ENCODE assay signal across 32 mouse cellular contexts in the genomic region with DNA sequence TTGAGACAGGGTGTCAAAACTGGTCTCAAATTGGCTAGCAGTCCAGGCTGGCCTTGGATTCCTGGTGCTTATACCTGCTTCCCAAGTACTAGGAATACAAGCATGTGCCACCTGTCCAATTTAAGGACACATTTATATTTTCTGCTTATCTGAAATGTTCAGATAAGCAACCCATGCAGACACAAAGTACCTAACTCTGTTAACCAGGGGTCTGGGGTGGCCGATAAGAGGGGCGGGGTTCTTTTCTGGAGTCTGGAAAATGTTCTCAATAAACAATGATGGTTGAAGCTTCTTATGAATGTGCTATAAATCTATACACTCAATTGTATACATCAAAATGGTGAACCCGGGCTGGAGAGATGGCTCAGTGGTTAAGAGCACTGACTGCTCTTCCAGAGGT. TPM values are rescaled to one million over a fixed set of nuclear protein-coding genes. Genes with fewer than 3 reads are reported as not detected.
DNase-seq lines count a peak whose midpoint lies in the region; ATAC-seq and TF ChIP-seq lines count a peak whose summit lies in the region.
"Had no signal": no experiment of that assay in that cellular context is flagged by ENCODE, and none has a peak within 500 bp of the region (broad histone marks: within the 10 kb centered on the region; RNA-seq: fewer than 3 reads in every experiment).

No protein-coding gene starts in this region.

- H3K4me2 ChIP-seq in liver, embryonic 14.5 days (ENCODE audit: low read depth), result peak overlapping the region; percentile 40
- no peak overlapping the region for H3K4me2 ChIP-seq in forebrain, embryonic 13.5 days
- H3K4me2 ChIP-seq: hindbrain, embryonic 12.5 days; kidney, embryonic 15.5 days; midbrain, embryonic 12.5 days had no signal

- no peaks in the 10 kb centered on the region for H3K9me3 ChIP-seq in liver, embryonic 14.5 days (ENCODE audit: control insufficient read depth, low read length)
- H3K9me3 ChIP-seq in forebrain, embryonic 13.5 days (replicated peaks), result no peaks in the 10 kb centered on the region
- H3K9me3 ChIP-seq: hindbrain, embryonic 12.5 days; kidney, embryonic 15.5 days had no signal

- no peaks in the 10 kb centered on the region for H3K36me3 ChIP-seq in liver, embryonic 14.5 days (replicated peaks; ENCODE audit: control insufficient read depth, insufficient read depth, low read depth)
- H3K36me3 ChIP-seq in forebrain, embryonic 13.5 days (ENCODE audit: poor library complexity, severe bottlenecking), result no peaks in the 10 kb centered on the region
- H3K36me3 ChIP-seq: hindbrain, embryonic 12.5 days; kidney, embryonic 15.5 days; midbrain, embryonic 12.5 days had no signal

- peak; percentile 52 for DNase-seq in c-Kit-negative CD71-positive TER-119-positive erythroid progenitor cells, embryonic 14.5 days (ENCODE audit: low read depth, low spot score)
- peak; percentile 71 to 81 (median 80) for DNase-seq in liver, embryonic 14.5 days (ENCODE audit: low read depth in 3 of 3, low spot score in 3 of 3)
- DNase-seq in yolk sac, embryonic 10.5 days (ENCODE audit: low spot score), result peak; percentile 12
- no peak for DNase-seq in layer of hippocampus, postnatal 25 days (ENCODE audit: extremely low spot score in 1 of 2, low spot score in 1 of 2)
- no peak for DNase-seq in gastrocnemius, postnatal 14 days
- DNase-seq: adrenal gland, postnatal 14 days; cerebellum, adult 18-20 months; cerebellum, postnatal 36 days; gastrocnemius, postnatal 10 days; heart, adult 18-20 months; kidney, adult 11 months; kidney, postnatal 4 days; lung, adult 18-20 months; lung, postnatal 10 days; right cerebral cortex, postnatal 14 days; spleen, adult 18-20 months; thymus, postnatal 25 days had no signal

- no peak for TF ChIP-seq CTCF in liver, embryonic 14.5 days (IDR thresholded peaks at IDR 0.05; ENCODE audit: low read depth)

- intact Hi-C loops in gastrocnemius, postnatal 14 days (cut with DNase I; ENCODE audit: low total_unique reads), result no loop called here

- H3K27ac ChIP-seq in liver, embryonic 14.5 days, result peak overlapping the region; percentile 52
- H3K27ac ChIP-seq in forebrain, embryonic 13.5 days, result no peak overlapping the region
- H3K27ac ChIP-seq: hindbrain, embryonic 12.5 days; kidney, embryonic 15.5 days; midbrain, embryonic 12.5 days had no signal

- H3K9ac ChIP-seq in liver, embryonic 14.5 days (replicated peaks), result no peak overlapping the region
- no peak overlapping the region for H3K9ac ChIP-seq in forebrain, embryonic 13.5 days
- H3K9ac ChIP-seq: hindbrain, embryonic 12.5 days; kidney, embryonic 15.5 days; midbrain, embryonic 12.5 days had no signal

- H3K27me3 ChIP-seq in liver, embryonic 14.5 days (ENCODE audit: control insufficient read depth, insufficient read depth, low read length), result no peaks in the 10 kb centered on the region
- H3K27me3 ChIP-seq in forebrain, embryonic 13.5 days, result no peaks in the 10 kb centered on the region
- H3K27me3 ChIP-seq: hindbrain, embryonic 12.5 days; kidney, embryonic 15.5 days; midbrain, embryonic 12.5 days had no signal

- H3K4me1 ChIP-seq in liver, embryonic 14.5 days (replicated peaks; ENCODE audit: control insufficient read depth in 2 of 2, insufficient read depth in 2 of 2, low read length in 1 of 2), result peaks cover 11 to 14% of the 10 kb centered on the region in 2 experiments
- H3K4me1 ChIP-seq in forebrain, embryonic 13.5 days, result no peaks in the 10 kb centered on the region
- H3K4me1 ChIP-seq: hindbrain, embryonic 12.5 days; kidney, embryonic 15.5 days; midbrain, embryonic 12.5 days had no signal

- peak; percentile 86 for TF ChIP-seq EP300 in liver, embryonic 14.5 days (IDR thresholded peaks at IDR 0.05; ENCODE audit: low read depth)

- 24% methylated on average over 3 of the region's 3 CpGs for WGBS in liver, embryonic 14.5 days (ENCODE audit: insufficient replicate concordance)
- 88% methylated on average over 3 of the region's 3 CpGs for WGBS in forebrain, embryonic 13.5 days

- H3K4me3 ChIP-seq in liver, embryonic 14.5 days (ENCODE audit: insufficient read depth in 1 of 2, low read depth in 2 of 2, low read length in 2 of 2), result no peak overlapping the region
- H3K4me3 ChIP-seq in forebrain, embryonic 13.5 days, result no peak overlapping the region
- H3K4me3 ChIP-seq: hindbrain, embryonic 12.5 days; kidney, embryonic 15.5 days; midbrain, embryonic 12.5 days had no signal

- peak; percentile 72 for ATAC-seq in erythroblast, adult 5-6 weeks (replicated peaks; ENCODE audit: low FRiP score, poor library complexity, severe bottlenecking)
- ATAC-seq in liver, embryonic 14.5 days (ENCODE audit: insufficient read depth), result peak; percentile 93
- ATAC-seq in forebrain, embryonic 13.5 days, result no peak
- ATAC-seq: forebrain, embryonic 16.5 days had no signal

RNA-seq across cellular contexts. Expression of a gene that starts 19.8 kb away (rescaled TPM):
- total RNA-seq in erythroblast, adult 5-6 weeks (2015; ENCODE audit: low replicate concordance), result not detected in 2 replicates
- total RNA-seq in erythroblast, adult 5-6 weeks (2017; ENCODE audit: low replicate concordance), result not detected in 2 replicates
- polyA plus RNA-seq in liver, embryonic 14.5 days (2012; rRNA removed), result not detected in 2 replicates
- not detected in 2 replicates for polyA plus RNA-seq in liver, embryonic 14.5 days (2014; fragmentation: Nextera tagmentation; extraction: Ambion mirVana)
- polyA plus RNA-seq in forebrain, embryonic 13.5 days (2015; fragmentation: Nextera tagmentation; extraction: Ambion mirVana), result not detected in 2 replicates
- total RNA-seq in layer of hippocampus, postnatal 25 days (2021), result not detected
- total RNA-seq in gastrocnemius, postnatal 14 days (2021), result not detected
- total RNA-seq: adrenal gland, postnatal 14 days; gastrocnemius, postnatal 10 days; heart, adult 18-20 months; heart, postnatal 25 days; layer of hippocampus, postnatal 14 days; monocyte, adult 5-6 weeks; neutrophil, adult 5-6 weeks had no signal
- polyA plus RNA-seq: brain, embryonic 14.5 days; C2C12; forebrain, embryonic 16.5 days; heart, embryonic 14.5 days; hindbrain, embryonic 12.5 days; kidney, embryonic 15.5 days; limb, embryonic 11.5 days; midbrain, embryonic 12.5 days; testis, adult 2 months had no signal

RNA-seq across cellular contexts. Expression of a gene that starts 46.0 kb away (rescaled TPM):
- 5.9 and 13.1 TPM in 2 replicates for total RNA-seq in erythroblast, adult 5-6 weeks (2015; ENCODE audit: low replicate concordance)
- 12.7 and 21.5 TPM in 2 replicates for total RNA-seq in erythroblast, adult 5-6 weeks (2017; ENCODE audit: low replicate concordance)
- polyA plus RNA-seq in liver, embryonic 14.5 days (2012; rRNA removed), result 7.5 and 10.0 TPM in 2 replicates
- 4.2 and 9.5 TPM in 2 replicates for polyA plus RNA-seq in liver, embryonic 14.5 days (2014; fragmentation: Nextera tagmentation; extraction: Ambion mirVana)
- polyA plus RNA-seq in forebrain, embryonic 13.5 days (2015; fragmentation: Nextera tagmentation; extraction: Ambion mirVana), result 16.0 and 17.4 TPM in 2 replicates
- 10 to 100 TPM; 17.7 to 18.7 TPM for total RNA-seq in layer of hippocampus, postnatal 25 days (2021)
- total RNA-seq in gastrocnemius, postnatal 14 days (2021), result 10 to 100 TPM in 1 of 2 experiments, 1 to 10 TPM in 1; 8.9 to 12.1 TPM

Comparison
In these comparisons a context has a peak if more than half of its experiments do, and no peak if none do; other contexts are left out.
1. DNase-seq: peak in c-Kit-negative CD71-positive TER-119-positive erythroid progenitor cells, embryonic 14.5 days (single experiment), liver, embryonic 14.5 days (3 of 3) and yolk sac, embryonic 10.5 days (single experiment); none in layer of hippocampus, postnatal 25 days (0 of 2) and gastrocnemius, postnatal 14 days (single experiment).